Mouse (Mus musculus): ENCODE measurements around the gene Cux2. TPM values are rescaled to one million over a fixed set of nuclear protein-coding genes. Genes with fewer than 3 reads are reported as not detected.

Cux2 gene
- total and polyA plus RNA-seq, 3 experiments = 0.11 TPM; not detected in 2

- no peaks in the 10 kb centered on the region for H3K36me3 ChIP-seq (replicated peaks)
- H3K4me3 ChIP-seq (ENCODE audit: low read depth, low read length) = no peak overlapping the region
- DNase-seq (ENCODE audit: low spot score) (no peak), ATAC-seq (ENCODE audit: extremely low read depth, insufficient number of reproducible peaks, low FRiP score, poor library complexity, severe bottlenecking) (no peak)
- H3K4me1 ChIP-seq (ENCODE audit: insufficient read depth, low read depth, low read length) = no peaks in the 10 kb centered on the region
- H3K9me3 ChIP-seq (replicated peaks) = peaks cover 19% of the 10 kb centered on the region
- H3K27me3 ChIP-seq (ENCODE audit: insufficient read depth, low read length) = peaks cover 9% of the 10 kb centered on the region; the same call in 1 of the 2 replicates
- no peak for TF ChIP-seq TAL1 (conservative IDR thresholded peaks at IDR 0.05; ENCODE audit: low read depth, low read length)
- no peak for TF ChIP-seq GATA1 (IDR thresholded peaks at IDR 0.05; ENCODE audit: borderline replicate concordance, low read length)
- no peak for TF ChIP-seq GATA2 (IDR thresholded peaks at IDR 0.05; ENCODE audit: borderline replicate concordance, low read depth, low read length)
- no peak for TF ChIP-seq CTCF (IDR thresholded peaks at IDR 0.05; ENCODE audit: low read depth, low read length)
- no peak for TF ChIP-seq POLR2AphosphoS5 (IDR thresholded peaks at IDR 0.05; ENCODE audit: insufficient replicate concordance, low read depth, low read length)
Observed at GRCm38 (mm10) chr5:122048686-122049663, 927 bp downstream of the Cux2 start.

DNA sequence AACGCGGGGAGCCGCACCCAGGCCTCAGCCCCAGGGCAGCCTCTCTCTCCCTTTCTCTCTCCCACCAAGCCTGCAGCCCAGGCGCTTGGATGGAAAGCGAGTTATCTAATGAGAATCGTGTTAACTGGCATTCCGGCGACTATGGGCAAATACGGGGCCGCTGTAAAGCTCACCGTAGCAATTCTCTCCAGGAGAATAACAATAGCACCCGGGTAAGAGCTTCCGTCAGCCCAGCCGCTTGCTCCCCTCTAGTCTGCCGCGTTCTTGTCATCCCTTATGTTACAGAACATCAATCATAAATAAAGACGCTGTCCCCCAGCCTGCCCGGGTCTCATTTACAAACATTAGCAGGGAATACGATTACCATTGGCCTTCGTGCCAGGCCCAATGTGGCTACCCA is 1.6 kb downstream of the Cux2 start:
- no peak for ATAC-seq (ENCODE audit: extremely low read depth, insufficient number of reproducible peaks, low FRiP score, poor library complexity, severe bottlenecking)
- Histone ChIP-seq H3K36me3 (replicated peaks) (no peaks in the 10 kb centered on the region), H3K4me1 (ENCODE audit: insufficient read depth, low read depth, low read length) (no peaks in the 10 kb centered on the region), H3K9me3 (replicated peaks) (peaks cover 19% of the 10 kb centered on the region), H3K27me3 (ENCODE audit: insufficient read depth, low read length) (peaks cover 6% of the 10 kb centered on the region; the same call in 1 of the 2 replicates), H3K4me3 (ENCODE audit: low read depth, low read length) (no peak overlapping the region)
- no peak for TF ChIP-seq TAL1 (conservative IDR thresholded peaks at IDR 0.05; ENCODE audit: low read depth, low read length)
- no peak for TF ChIP-seq GATA2 (IDR thresholded peaks at IDR 0.05; ENCODE audit: borderline replicate concordance, low read depth, low read length)
- no peak for TF ChIP-seq POLR2AphosphoS5 (IDR thresholded peaks at IDR 0.05; ENCODE audit: insufficient replicate concordance, low read depth, low read length)
- TF ChIP-seq GATA1 (IDR thresholded peaks at IDR 0.05; ENCODE audit: borderline replicate concordance, low read length) = no peak
- no peak for TF ChIP-seq CTCF (IDR thresholded peaks at IDR 0.05; ENCODE audit: low read depth, low read length)
- DNase-seq (ENCODE audit: low spot score) = no peak

GRCm38 (mm10) chr5:122047791-122048190 is 2.1 kb downstream of the Cux2 start:
- peaks cover 6% of the 10 kb centered on the region; the same call in 1 of the 2 replicates for H3K27me3 ChIP-seq (ENCODE audit: insufficient read depth, low read length)
- H3K9me3 ChIP-seq (replicated peaks) = peaks cover 19% of the 10 kb centered on the region
- H3K36me3 ChIP-seq (replicated peaks) = no peaks in the 10 kb centered on the region
- no peak for ATAC-seq (ENCODE audit: extremely low read depth, insufficient number of reproducible peaks, low FRiP score, poor library complexity, severe bottlenecking)
- no peak overlapping the region for H3K4me3 ChIP-seq (ENCODE audit: low read depth, low read length)
- DNase-seq (ENCODE audit: low spot score) = no peak
- no peaks in the 10 kb centered on the region for H3K4me1 ChIP-seq (ENCODE audit: insufficient read depth, low read depth, low read length)
- TF ChIP-seq GATA2 (IDR thresholded peaks at IDR 0.05; ENCODE audit: borderline replicate concordance, low read depth, low read length) = no peak
- no peak for TF ChIP-seq GATA1 (IDR thresholded peaks at IDR 0.05; ENCODE audit: borderline replicate concordance, low read length)
- TF ChIP-seq TAL1 (conservative IDR thresholded peaks at IDR 0.05; ENCODE audit: low read depth, low read length) = no peak
- TF ChIP-seq CTCF (IDR thresholded peaks at IDR 0.05; ENCODE audit: low read depth, low read length) = no peak
- TF ChIP-seq POLR2AphosphoS5 (IDR thresholded peaks at IDR 0.05; ENCODE audit: insufficient replicate concordance, low read depth, low read length) = no peak

GRCm38 (mm10) chr5:122043567-122043966 is 6.3 kb downstream of the Cux2 start:
- DNase-seq (ENCODE audit: low spot score) = no peak
- Histone ChIP-seq H3K4me1 (ENCODE audit: insufficient read depth, low read depth, low read length) (no peaks in the 10 kb centered on the region), H3K4me3 (ENCODE audit: low read depth, low read length) (no peak overlapping the region), H3K36me3 (replicated peaks) (no peaks in the 10 kb centered on the region), H3K9me3 (replicated peaks) (no peaks in the 10 kb centered on the region), H3K27me3 (ENCODE audit: insufficient read depth, low read length) (peaks cover 10% of the 10 kb centered on the region; the same call in 1 of the 2 replicates)
- ATAC-seq (ENCODE audit: extremely low read depth, insufficient number of reproducible peaks, low FRiP score, poor library complexity, severe bottlenecking) = no peak
- no peak for TF ChIP-seq POLR2AphosphoS5 (IDR thresholded peaks at IDR 0.05; ENCODE audit: insufficient replicate concordance, low read depth, low read length)
- TF ChIP-seq CTCF (IDR thresholded peaks at IDR 0.05; ENCODE audit: low read depth, low read length) = no peak
- no peak for TF ChIP-seq GATA2 (IDR thresholded peaks at IDR 0.05; ENCODE audit: borderline replicate concordance, low read depth, low read length)
- no peak for TF ChIP-seq GATA1 (IDR thresholded peaks at IDR 0.05; ENCODE audit: borderline replicate concordance, low read length)
- TF ChIP-seq TAL1 (conservative IDR thresholded peaks at IDR 0.05; ENCODE audit: low read depth, low read length) = no peak

DNA sequence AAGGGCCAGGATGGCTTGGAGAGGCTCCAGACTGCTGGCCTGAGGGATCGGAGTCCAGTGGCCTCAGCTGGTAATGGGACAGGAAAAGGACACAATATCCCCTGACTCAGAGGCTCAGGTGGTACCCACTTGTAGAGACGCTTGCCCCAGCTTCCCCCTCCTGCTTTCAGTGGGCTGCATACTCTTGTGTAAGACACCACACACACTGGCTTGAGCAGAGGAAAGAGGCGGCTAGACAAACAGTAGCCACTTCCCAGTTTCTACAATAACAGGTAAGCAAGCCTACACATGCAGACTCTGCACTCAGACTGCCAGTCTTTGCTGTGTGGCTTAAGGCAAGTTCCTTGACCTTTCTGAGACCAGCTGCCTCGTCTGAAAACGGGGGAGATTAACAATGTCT is 14.6 kb downstream of the Cux2 start:
- no peaks in the 10 kb centered on the region for H3K36me3 ChIP-seq (replicated peaks)
- H3K27me3 ChIP-seq (ENCODE audit: insufficient read depth, low read length) = peaks cover 9% of the 10 kb centered on the region; the same call in 1 of the 2 replicates
- TF ChIP-seq TAL1 (conservative IDR thresholded peaks at IDR 0.05; ENCODE audit: low read depth, low read length) = no peak
- TF ChIP-seq GATA1 (IDR thresholded peaks at IDR 0.05; ENCODE audit: borderline replicate concordance, low read length) = no peak
- TF ChIP-seq POLR2AphosphoS5 (IDR thresholded peaks at IDR 0.05; ENCODE audit: insufficient replicate concordance, low read depth, low read length) = no peak
- no peak for TF ChIP-seq CTCF (IDR thresholded peaks at IDR 0.05; ENCODE audit: low read depth, low read length)
- TF ChIP-seq GATA2 (IDR thresholded peaks at IDR 0.05; ENCODE audit: borderline replicate concordance, low read depth, low read length) = no peak
- no peak overlapping the region for H3K4me3 ChIP-seq (ENCODE audit: low read depth, low read length)
- ATAC-seq (ENCODE audit: extremely low read depth, insufficient number of reproducible peaks, low FRiP score, poor library complexity, severe bottlenecking) (no peak), DNase-seq (ENCODE audit: low spot score) (no peak)
- 0 out of 2 replicates have a peak, but pooled peaks cover 2% of the 10 kb centered on the region for H3K9me3 ChIP-seq (replicated peaks)
- no peaks in the 10 kb centered on the region for H3K4me1 ChIP-seq (ENCODE audit: insufficient read depth, low read depth, low read length)

DNA sequence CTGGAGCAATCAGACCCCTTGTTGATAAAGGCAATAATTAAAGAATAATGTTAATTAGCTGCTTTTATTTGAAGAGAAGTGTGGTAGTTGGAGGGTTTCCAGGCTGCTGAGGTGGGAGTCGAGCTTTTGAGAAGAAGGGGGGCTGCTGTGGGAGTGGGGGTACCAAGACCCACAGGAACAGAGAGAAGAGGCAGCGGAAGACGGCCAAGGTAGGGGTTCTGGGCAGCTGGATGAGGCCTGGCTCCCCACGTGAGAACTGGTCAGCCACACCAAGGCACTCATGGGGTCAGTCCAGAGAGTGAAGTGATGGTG is 16.8 kb downstream of the Cux2 start:
- TF ChIP-seq POLR2AphosphoS5 (IDR thresholded peaks at IDR 0.05; ENCODE audit: insufficient replicate concordance, low read depth, low read length) (no peak), GATA2 (IDR thresholded peaks at IDR 0.05; ENCODE audit: borderline replicate concordance, low read depth, low read length) (no peak), CTCF (IDR thresholded peaks at IDR 0.05; ENCODE audit: low read depth, low read length) (no peak)
- 0 out of 2 replicates have a peak, but pooled peaks cover 2% of the 10 kb centered on the region for H3K9me3 ChIP-seq (replicated peaks)
- ATAC-seq (ENCODE audit: extremely low read depth, insufficient number of reproducible peaks, low FRiP score, poor library complexity, severe bottlenecking) (no peak), DNase-seq (ENCODE audit: low spot score) (no peak)
- H3K4me1 ChIP-seq (ENCODE audit: insufficient read depth, low read depth, low read length) = no peaks in the 10 kb centered on the region
- H3K27me3 ChIP-seq (ENCODE audit: insufficient read depth, low read length) = peaks cover 6% of the 10 kb centered on the region; the same call in 1 of the 2 replicates
- no peak overlapping the region for H3K4me3 ChIP-seq (ENCODE audit: low read depth, low read length)
- H3K36me3 ChIP-seq (replicated peaks) = no peaks in the 10 kb centered on the region

All from G1E (cell line).